Mouse (Mus musculus): ENCODE data around the gene Rasal3.

DNA sequence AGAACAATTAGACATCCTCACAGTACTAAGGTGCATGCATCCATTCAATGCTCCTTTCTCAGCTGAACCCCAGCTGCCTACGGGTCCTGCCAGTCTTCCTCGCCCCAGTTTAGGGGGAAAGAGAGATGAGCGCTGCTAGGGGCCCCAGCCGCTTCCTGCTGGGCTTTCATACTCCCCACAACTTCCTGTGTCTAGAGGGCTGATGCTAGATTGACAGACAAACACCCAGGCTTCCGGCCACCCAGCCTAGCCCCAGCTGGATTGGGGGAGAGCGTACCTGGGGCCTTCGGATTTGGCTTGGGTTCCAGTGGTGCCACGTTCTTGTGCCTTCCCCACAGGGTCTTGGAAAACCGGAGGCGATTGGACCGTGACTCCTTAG lies 615 bp downstream of the Rasal3 start:
- TF ChIP-seq CTCF (IDR thresholded peaks at IDR 0.05; ENCODE audit: extremely low read depth, insufficient read depth, insufficient read length, insufficient replicate concordance) = no peak
- no peak for TF ChIP-seq POLR2A (IDR thresholded peaks at IDR 0.05; ENCODE audit: low read depth, low read length)
